ENCODE assay signal across 8 mouse cellular contexts in genomic region chr3:94363291-94364153, GRCm38 (mm10). TPM values are rescaled to one million over a fixed set of nuclear protein-coding genes. Genes with fewer than 3 reads are reported as not detected.
DNase-seq lines count a peak whose midpoint lies in the region; ATAC-seq lines count a peak whose summit lies in the region.

No protein-coding gene starts in this region.

- H3K9ac ChIP-seq in heart, embryonic 12.5 days = peak overlapping the region; percentile 76
- H3K9ac ChIP-seq in kidney, embryonic 14.5 days (ENCODE audit: low read depth, low read length) = peak overlapping the region; percentile 74

- H3K4me3 ChIP-seq in heart, embryonic 12.5 days = peak overlapping the region; percentile 58
- H3K4me3 ChIP-seq in kidney, embryonic 14.5 days (ENCODE audit: low read length) = peak overlapping the region; percentile 57

- H3K36me3 ChIP-seq in heart, embryonic 12.5 days = no peaks in the 10 kb centered on the region
- no peaks in the 10 kb centered on the region for H3K36me3 ChIP-seq in kidney, embryonic 14.5 days (ENCODE audit: control insufficient read depth, insufficient read depth, low read length)

- peak overlapping the region; percentile 95 for H3K4me2 ChIP-seq in heart, embryonic 12.5 days
- peak overlapping the region; percentile 94 for H3K4me2 ChIP-seq in kidney, embryonic 14.5 days (replicated peaks; ENCODE audit: low read depth, low read length)

- H3K4me1 ChIP-seq in heart, embryonic 12.5 days (replicated peaks) = peaks cover 7% of the 10 kb centered on the region; the same call in 1 of the 2 replicates
- H3K4me1 ChIP-seq in kidney, embryonic 14.5 days (ENCODE audit: control insufficient read depth, insufficient read depth, low read length) = no peaks in the 10 kb centered on the region

- peak; percentile 63 for ATAC-seq in heart, embryonic 12.5 days (ENCODE audit: insufficient number of reproducible peaks, low FRiP score)
- ATAC-seq in kidney, embryonic 14.5 days (ENCODE audit: low FRiP score, low TSS enrichment) = peak; percentile 70

- no peak overlapping the region for H3K27ac ChIP-seq in heart, embryonic 12.5 days (ENCODE audit: poor library complexity, severe bottlenecking)
- H3K27ac ChIP-seq in kidney, embryonic 14.5 days (ENCODE audit: low read depth, low read length) = no peak overlapping the region

- WGBS in heart, embryonic 12.5 days = 5% methylated on average over 97 of the region's 97 CpGs
- WGBS in kidney, embryonic 14.5 days = 6% methylated on average over 94 of the region's 97 CpGs

- DNase-seq in urinary bladder, adult 18-20 months (ENCODE audit: low spot score in 2 of 2) = peak; percentile 16 to 61
- no peak for DNase-seq in urinary bladder, postnatal 10 days (ENCODE audit: low spot score)
- peak; percentile 57 for DNase-seq in embryo, embryonic 10.5 days (ENCODE audit: low spot score)
- DNase-seq in lung, postnatal 14 days = peak; percentile 34
- DNase-seq in right cerebral cortex, postnatal 14 days = peak; percentile 47
- no peak for DNase-seq in adipocyte (ENCODE audit: low spot score)

- H3K27me3 ChIP-seq in heart, embryonic 12.5 days (replicated peaks) = peaks cover 62% of the 10 kb centered on the region
- H3K27me3 ChIP-seq in kidney, embryonic 14.5 days (ENCODE audit: control insufficient read depth, insufficient read depth, low read length) = peaks cover 24% of the 10 kb centered on the region

- no peaks in the 10 kb centered on the region for H3K9me3 ChIP-seq in heart, embryonic 12.5 days (replicated peaks)
- no peaks in the 10 kb centered on the region for H3K9me3 ChIP-seq in kidney, embryonic 14.5 days (ENCODE audit: control insufficient read depth, low read length)

RNA-seq across cellular contexts. Expression of gene C2cd4d, which starts 1.3 kb away (rescaled TPM):
- 0.66 and 0.90 TPM in 2 replicates for polyA plus RNA-seq in heart, embryonic 12.5 days (2016; fragmentation: Nextera tagmentation; extraction: Ambion mirVana)
- polyA plus RNA-seq in kidney, embryonic 14.5 days (2014; fragmentation: Nextera tagmentation; extraction: Ambion mirVana) = 1.0 and 1.5 TPM in 2 replicates

RNA-seq across cellular contexts. Expression of gene Rorc, which starts 9.1 kb away (rescaled TPM):
- 0.92 and 1.5 TPM in 2 replicates for polyA plus RNA-seq in heart, embryonic 12.5 days (2016; fragmentation: Nextera tagmentation; extraction: Ambion mirVana)
- 3.4 and 6.1 TPM in 2 replicates for polyA plus RNA-seq in kidney, embryonic 14.5 days (2014; fragmentation: Nextera tagmentation; extraction: Ambion mirVana)

RNA-seq across cellular contexts. Expression of gene Them5, which starts 21.6 kb away (rescaled TPM):
- not detected in 2 replicates for polyA plus RNA-seq in heart, embryonic 12.5 days (2016; fragmentation: Nextera tagmentation; extraction: Ambion mirVana)
- not detected in 2 replicates for polyA plus RNA-seq in kidney, embryonic 14.5 days (2014; fragmentation: Nextera tagmentation; extraction: Ambion mirVana)

RNA-seq across cellular contexts. Expression of gene Lingo4, which starts 34.8 kb away (rescaled TPM):
- polyA plus RNA-seq in heart, embryonic 12.5 days (2016; fragmentation: Nextera tagmentation; extraction: Ambion mirVana) = not detected in 2 replicates
- 0.17 and 0.24 TPM in 2 replicates for polyA plus RNA-seq in kidney, embryonic 14.5 days (2014; fragmentation: Nextera tagmentation; extraction: Ambion mirVana)

RNA-seq across cellular contexts. Expression of gene Tdrkh, which starts 49.6 kb away (rescaled TPM):
- polyA plus RNA-seq in heart, embryonic 12.5 days (2016; fragmentation: Nextera tagmentation; extraction: Ambion mirVana) = 8.5 and 9.7 TPM in 2 replicates
- 13.1 and 13.3 TPM in 2 replicates for polyA plus RNA-seq in kidney, embryonic 14.5 days (2014; fragmentation: Nextera tagmentation; extraction: Ambion mirVana)

Comparison
In these comparisons a context has a peak if more than half of its experiments do, and no peak if none do; other contexts are left out.
1. DNase-seq: peak in urinary bladder, adult 18-20 months (2 of 2), embryo, embryonic 10.5 days (single experiment), lung, postnatal 14 days (single experiment) and right cerebral cortex, postnatal 14 days (single experiment); none in urinary bladder, postnatal 10 days (single experiment) and adipocyte (single experiment).